Mouse (Mus musculus) liver, postnatal 0 days (tissue): ENCODE results near the gene Ints6. TPM values are rescaled to one million over a fixed set of nuclear protein-coding genes. Genes with fewer than 3 reads are reported as not detected.
"Not testable (repeated sequence)": the region's sequence is repeated elsewhere in the genome, so short reads cannot be mapped to it uniquely, and the experiment has no call there.

Source experiments
- ATAC-seq: fragments of 200-750 bp; cut with Nextera tagmentation; 2 replicates; pipeline ENCODE4 v1.8.0; 2017; ENCODE audit warnings: mild to moderate bottlenecking, moderate library complexity
- DNase-seq: peaks from one replicate; pipeline ENCODE4 v3.0.0-alpha.2; 2016
- H3K27ac ChIP-seq: fragments of 300-500 bp; sonication (generic); 2 replicates; pipeline ENCODE4 v1.5.1; 2014; ENCODE audit warnings: antibody characterized with exemption, moderate library complexity, mild to moderate bottlenecking, low read depth
- H3K27me3 ChIP-seq: fragments of 300-500 bp; sonication (generic); 2 replicates; pipeline ENCODE4 v1.6.1; 2014; ENCODE audit warnings: low read length, control low read depth, mixed read lengths; ENCODE audit not compliant: insufficient read depth
- H3K36me3 ChIP-seq: fragments of 300-500 bp; sonication (generic); replicated peaks from 2 replicates; pipeline ENCODE4 v1.6.1; 2014; ENCODE audit warnings: mild to moderate bottlenecking, control low read depth, low read length, moderate library complexity, mixed read lengths; ENCODE audit not compliant: insufficient read depth
- H3K4me1 ChIP-seq: fragments of 300-500 bp; sonication (generic); 2 replicates; pipeline ENCODE4 v1.6.1; 2014; ENCODE audit warnings: antibody characterized with exemption, mild to moderate bottlenecking, control low read depth; ENCODE audit not compliant: insufficient read depth
- H3K4me2 ChIP-seq: fragments of 300-500 bp; sonication (generic); 2 replicates; pipeline ENCODE4 v1.6.1; 2014; ENCODE audit warnings: low read depth, mild to moderate bottlenecking, low read length, moderate library complexity, mixed read lengths
- H3K4me3 ChIP-seq: fragments of 300-500 bp; sonication (generic); 2 replicates; pipeline ENCODE4 v1.5.1; 2014; ENCODE audit warnings: low read depth, low read length
- H3K9ac ChIP-seq: fragments of 300-500 bp; sonication (generic); replicated peaks from 2 replicates; pipeline ENCODE4 v1.6.1; 2014; ENCODE audit warnings: mild to moderate bottlenecking, moderate library complexity
- H3K9me3 ChIP-seq: fragments of 300-500 bp; sonication (generic); 2 replicates; pipeline ENCODE4 v1.6.1; 2016; ENCODE audit warnings: mild to moderate bottlenecking, control low read depth, low read length, mixed read lengths
- CTCF ChIP-seq: sonication (generic); IDR thresholded peaks from 2 replicates; pipeline ENCODE4 v1.5.1; 2016; ENCODE audit warnings: antibody characterized with exemption, low read depth
- EP300 ChIP-seq: IDR thresholded peaks from 2 replicates; pipeline ENCODE4 v1.6.1; 2016; ENCODE audit warnings: antibody characterized with exemption, low read depth, mild to moderate bottlenecking
- WGBS: fragments of 180-500 bp; shearing (Covaris S2); extraction: QIAGEN DNeasy Blood & Tissue Kit; methylation state at CpG from one replicate; pipeline ENCODE4 v1.1.7; 2014; ENCODE audit not compliant: insufficient replicate concordance; 5-methylcytosine and 5-hydroxymethylcytosine counted together
- polyA plus RNA-seq: library from polyadenylated mRNA; unstranded; fragments of >200 nt; fragmentation: Nextera tagmentation; extraction: Ambion mirVana; gene quantifications from 2 replicates; pipeline ENCODE4 v1.2.1, GENCODE M21; 2015

Ints6 gene
- polyA plus RNA-seq, 1 experiment from 2014 or later, result 8.2 TPM

DNA sequence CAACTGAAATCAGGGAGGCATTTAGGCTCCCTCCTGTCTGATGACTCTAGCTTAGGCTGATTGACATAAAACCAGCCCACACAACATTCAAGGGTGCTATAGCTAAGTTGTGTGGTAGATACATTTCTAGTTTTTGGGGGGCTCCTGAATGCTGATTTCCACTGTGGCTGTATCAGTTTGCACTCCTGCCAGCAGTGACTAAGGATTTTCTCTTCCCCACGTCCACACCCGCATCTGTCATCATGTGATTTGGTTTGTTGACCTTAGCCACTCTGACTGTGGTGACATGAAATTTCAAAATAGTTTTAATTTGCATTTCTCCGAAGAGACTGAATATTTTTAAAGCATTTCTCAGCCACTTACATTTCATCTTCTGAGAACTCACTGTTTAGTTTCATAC lies 103.5 kb downstream of the Ints6 start:
- H3K36me3 ChIP-seq, result no peaks in the 10 kb centered on the region
- H3K9ac ChIP-seq, result no peak overlapping the region
- no peak for DNase-seq
- H3K9me3 ChIP-seq, result no peaks in the 10 kb centered on the region
- H3K27ac ChIP-seq, result no peak overlapping the region
- H3K4me3 ChIP-seq, result no peak overlapping the region
- TF ChIP-seq EP300, result no peak
- no peak for TF ChIP-seq CTCF
- no peaks in the 10 kb centered on the region; the same call in 1 of the 2 replicates for H3K4me1 ChIP-seq
- WGBS, result 42% methylated on average over 3 of the region's 3 CpGs
- H3K27me3 ChIP-seq, result no peaks in the 10 kb centered on the region
- no peak overlapping the region for H3K4me2 ChIP-seq
- ATAC-seq, result no peak

- H3K4me2 ChIP-seq, result no peak overlapping the region
- H3K9me3 ChIP-seq, result no peaks in the 10 kb centered on the region
- no peak overlapping the region for H3K4me3 ChIP-seq
- WGBS, result 73% methylated on average over 7 of the region's 7 CpGs
- no peak for TF ChIP-seq EP300
- no peak for TF ChIP-seq CTCF
- DNase-seq (no peak), ATAC-seq (no peak)
- no peak overlapping the region for H3K27ac ChIP-seq
- H3K4me1 ChIP-seq, result no peaks in the 10 kb centered on the region
- H3K9ac ChIP-seq, result no peak overlapping the region
- H3K27me3 ChIP-seq, result no peaks in the 10 kb centered on the region
- no peaks in the 10 kb centered on the region for H3K36me3 ChIP-seq
Measured at GRCm38 (mm10) chr14:62655996-62656395, 105.0 kb downstream of the Ints6 start.

- Histone ChIP-seq H3K9me3 (no peaks in the 10 kb centered on the region), H3K27me3 (no peaks in the 10 kb centered on the region), H3K4me2 (no peak overlapping the region), H3K4me1 (no peaks in the 10 kb centered on the region), H3K27ac (no peak overlapping the region), H3K36me3 (no peaks in the 10 kb centered on the region), H3K4me3 (no peak overlapping the region), H3K9ac (no peak overlapping the region)
- DNase-seq (no peak), ATAC-seq (no peak)
- TF ChIP-seq CTCF (no peak), EP300 (no peak)
- WGBS, result 76% methylated on average over 3 of the region's 3 CpGs
Measured at GRCm38 (mm10) chr14:62651771-62652170, 109.2 kb downstream of the Ints6 start.

DNA sequence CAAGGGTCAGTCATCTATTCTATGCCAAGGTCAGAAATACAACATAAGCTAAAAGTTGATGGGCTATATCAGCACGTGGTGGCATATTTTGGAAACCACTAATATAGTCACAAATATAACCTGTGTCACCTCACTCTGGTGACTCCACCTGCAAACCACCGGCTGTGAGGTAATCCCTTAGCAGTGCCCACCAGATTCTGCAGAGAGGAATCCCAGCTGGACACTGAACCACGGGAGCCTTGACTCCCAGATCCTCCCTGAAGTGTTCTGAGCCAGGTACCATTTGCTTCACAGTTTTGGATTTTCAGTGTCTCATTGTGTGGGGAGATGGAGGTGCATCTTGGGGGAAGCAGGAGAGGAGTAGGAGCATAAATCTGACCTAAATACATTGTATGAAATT lies 110.6 kb downstream of the Ints6 start:
- no peaks in the 10 kb centered on the region for H3K4me1 ChIP-seq
- no peak for TF ChIP-seq EP300
- TF ChIP-seq CTCF, result no peak
- no peak overlapping the region for H3K9ac ChIP-seq
- no peaks in the 10 kb centered on the region for H3K27me3 ChIP-seq
- H3K27ac ChIP-seq, result no peak overlapping the region
- H3K9me3 ChIP-seq, result no peaks in the 10 kb centered on the region
- no peaks in the 10 kb centered on the region for H3K36me3 ChIP-seq
- 56% methylated on average over 3 of the region's 3 CpGs for WGBS
- H3K4me2 ChIP-seq, result no peak overlapping the region
- DNase-seq (no peak), ATAC-seq (no peak)
- no peak overlapping the region for H3K4me3 ChIP-seq

- no peaks in the 10 kb centered on the region for H3K9me3 ChIP-seq
- no peak overlapping the region for H3K9ac ChIP-seq
- WGBS, result 74% methylated on average over 6 of the region's 6 CpGs
- no peak for TF ChIP-seq CTCF
- TF ChIP-seq EP300, result no peak
- no peak for DNase-seq
- H3K4me3 ChIP-seq, result no peak overlapping the region
- no peak overlapping the region for H3K27ac ChIP-seq
- H3K4me2 ChIP-seq, result no peak overlapping the region
- no peaks in the 10 kb centered on the region for H3K4me1 ChIP-seq
- no peaks in the 10 kb centered on the region for H3K36me3 ChIP-seq
- H3K27me3 ChIP-seq, result no peaks in the 10 kb centered on the region
- ATAC-seq, result no peak
Measured at GRCm38 (mm10) chr14:62648405-62648804, 112.6 kb downstream of the Ints6 start.

GRCm38 (mm10) chr14:62642368-62642767 lies 118.6 kb downstream of the Ints6 start:
- H3K27ac ChIP-seq, H3K36me3 ChIP-seq, DNase-seq, H3K4me1 ChIP-seq, H3K4me2 ChIP-seq, H3K4me3 ChIP-seq, H3K9ac ChIP-seq, H3K9me3 ChIP-seq, H3K27me3 ChIP-seq, ATAC-seq: not testable (repeated sequence)
- WGBS, result 43% methylated on average over 6 of the region's 7 CpGs

DNA sequence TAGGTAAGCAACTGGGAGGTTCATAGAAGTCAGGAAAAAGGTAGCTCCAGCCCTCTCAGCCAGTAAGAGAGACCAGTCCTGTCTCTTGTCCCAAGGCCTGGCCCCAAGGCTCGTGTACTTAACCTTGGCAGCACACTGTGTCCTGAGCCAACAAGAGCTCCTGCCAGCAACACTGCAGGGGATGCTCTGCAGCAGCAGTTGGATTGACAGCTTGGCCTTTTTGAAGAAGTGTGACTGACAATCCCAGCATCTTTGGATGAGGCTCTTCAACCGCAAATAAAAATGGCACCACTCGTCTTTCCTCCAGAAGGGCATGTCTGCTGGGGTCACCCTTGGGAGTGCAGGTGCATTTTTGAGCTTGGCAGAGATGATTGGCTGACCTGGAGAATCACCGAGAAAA lies 120.6 kb downstream of the Ints6 start:
- H3K4me2 ChIP-seq, result no peak overlapping the region
- no peak overlapping the region for H3K4me3 ChIP-seq
- no peak for TF ChIP-seq EP300
- no peak for TF ChIP-seq CTCF
- no peak overlapping the region for H3K9ac ChIP-seq
- H3K27ac ChIP-seq, result no peak overlapping the region
- H3K36me3 ChIP-seq, result no peaks in the 10 kb centered on the region
- WGBS, result 66% methylated on average over 4 of the region's 4 CpGs
- H3K27me3 ChIP-seq, result no peaks in the 10 kb centered on the region
- ATAC-seq, result no peak
- DNase-seq, result no peak
- H3K4me1 ChIP-seq, result no peaks in the 10 kb centered on the region
- H3K9me3 ChIP-seq, result no peaks in the 10 kb centered on the region
